Mouse (Mus musculus): ENCODE results near the gene Tmem179b.

The Tmem179b gene

DNA sequence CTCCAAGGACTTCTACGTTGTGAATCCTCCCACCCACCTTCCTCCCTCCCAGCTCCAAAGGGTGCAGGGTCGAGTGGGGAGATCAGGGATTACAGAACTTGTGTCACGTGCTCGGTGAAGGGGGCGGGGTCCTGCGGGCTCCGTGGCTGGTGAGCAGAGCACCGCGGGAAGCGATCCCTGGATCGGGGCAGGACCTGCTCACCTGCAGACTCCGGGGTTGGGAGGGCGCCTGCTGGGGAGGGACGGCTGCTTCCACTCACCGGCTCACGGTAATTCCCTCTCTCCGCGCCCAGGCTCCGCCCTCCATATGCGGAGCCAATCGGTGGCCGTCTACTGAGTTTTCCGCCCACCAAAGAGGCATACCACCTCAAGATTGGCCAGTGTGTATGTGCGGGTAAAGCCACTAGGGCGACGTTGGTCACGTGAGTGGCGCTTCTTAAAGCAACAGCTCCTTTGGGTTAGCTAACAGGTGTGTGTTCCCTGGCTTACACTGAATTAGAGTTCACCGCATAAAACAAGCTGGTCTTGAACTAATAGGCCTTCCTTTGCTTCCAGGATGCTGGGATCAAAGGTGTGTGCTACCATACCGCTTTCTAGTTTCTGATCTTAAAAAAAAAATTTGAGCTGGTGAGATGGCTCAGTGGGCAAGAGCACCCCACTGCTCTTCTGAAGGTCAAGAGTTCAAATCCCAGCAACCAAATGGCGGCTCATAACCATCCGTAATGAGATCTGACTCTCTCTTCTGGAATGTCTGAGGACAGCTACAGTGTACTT, 11.9 kb upstream of the Tmem179b start, which contains the start of gene Taf6l:
Gene Taf6l (minus strand): TSS at position 410 of the 774 bp plus-strand sequence.
- DNase-seq (ENCODE audit: low read depth, low spot score) = peak; percentile 99

DNA sequence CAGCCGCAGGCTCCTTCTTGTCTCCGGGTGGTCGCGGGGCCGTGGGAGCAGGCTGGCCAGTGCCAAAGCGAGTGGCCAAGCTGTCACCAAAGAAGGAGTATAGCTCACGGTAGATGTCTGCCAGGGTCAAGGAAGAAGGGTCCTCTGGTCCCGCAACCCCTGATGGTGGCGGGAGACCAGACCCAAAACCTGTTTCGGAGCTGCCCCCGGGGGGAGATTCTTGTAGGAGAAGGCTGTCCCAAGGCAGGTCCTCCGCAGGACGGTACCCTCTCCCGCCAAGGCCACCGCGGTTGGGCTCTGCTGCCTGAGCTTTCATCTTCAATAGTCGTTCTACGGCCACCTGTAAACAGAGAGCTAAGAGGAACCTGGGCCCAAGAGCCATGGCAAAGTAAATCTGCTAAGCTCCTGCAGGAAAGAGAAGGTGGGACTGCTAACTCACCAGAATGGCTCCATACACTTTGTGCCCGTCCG, 719 bp upstream of the Tmem179b start:
- peak; percentile 42 for DNase-seq (ENCODE audit: low read depth, low spot score)

- peak; percentile 22 for DNase-seq (ENCODE audit: low read depth, low spot score)
Measured at GRCm38 (mm10) chr19:8773409-8773808, 858 bp downstream of the Tmem179b start.

DNA sequence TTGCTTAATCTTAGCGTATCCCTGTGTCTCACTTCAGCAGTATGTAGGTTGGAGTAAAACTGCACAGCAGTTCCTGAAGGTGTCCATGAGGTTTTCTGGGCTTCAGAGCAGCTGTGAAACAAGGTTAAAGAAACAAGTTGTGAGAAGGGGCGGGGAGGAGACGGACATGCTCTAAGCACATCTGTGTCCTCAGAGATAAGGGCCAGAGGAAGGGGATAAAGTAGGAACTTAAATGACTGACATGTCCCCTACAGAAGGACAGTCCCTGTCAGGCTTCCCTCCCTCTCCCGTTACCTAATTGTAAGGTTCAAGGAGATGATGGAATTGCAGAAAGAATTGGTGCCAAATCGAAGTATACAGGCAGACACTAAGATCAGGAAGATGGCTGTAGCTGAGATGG, 1.3 kb downstream of the Tmem179b start:
- no peak for DNase-seq (ENCODE audit: low read depth, low spot score)

DNA sequence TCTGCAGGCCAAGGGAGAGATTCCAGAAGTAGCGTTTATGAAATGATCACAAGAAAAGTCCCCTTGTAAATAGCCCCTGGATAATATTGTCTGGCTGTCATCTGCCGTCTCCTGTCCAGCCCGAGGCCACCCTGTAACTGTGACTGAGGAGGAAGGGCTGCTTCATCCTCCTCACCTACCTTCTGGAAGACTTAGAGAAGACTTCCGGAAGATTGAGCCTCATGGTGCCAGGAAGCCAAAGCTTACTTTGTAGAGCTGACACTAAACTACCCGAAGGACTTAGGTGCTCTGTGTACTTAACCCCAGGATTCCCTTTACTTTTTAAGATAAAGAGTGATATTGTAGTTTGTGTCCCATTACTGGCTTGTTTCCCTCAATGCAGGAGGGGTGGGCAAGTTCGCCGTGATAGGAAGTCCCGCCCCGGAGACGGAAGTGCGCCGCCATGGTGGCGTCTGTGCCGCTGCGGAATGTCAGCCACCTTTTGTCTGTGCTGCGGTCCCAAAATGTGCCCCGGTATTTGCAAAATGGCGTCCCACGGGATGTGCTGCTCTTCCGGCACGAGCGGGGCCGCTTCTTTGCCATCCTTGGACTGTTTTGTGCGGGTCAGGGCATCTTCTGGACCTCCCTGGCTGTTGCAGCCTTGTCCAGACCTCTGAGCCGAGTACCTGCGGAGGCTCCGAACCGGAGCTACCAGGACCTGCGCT, 3.5 kb downstream of the Tmem179b start, which contains the start of gene Tmem223:
Gene Tmem223 (plus strand): TSS at position 430 of the 704 bp plus-strand sequence.
- no peak for DNase-seq (ENCODE audit: low read depth, low spot score)

GRCm38 (mm10) chr19:8765562-8765961, 8.7 kb downstream of the Tmem179b start:
- no peak for DNase-seq (ENCODE audit: low read depth, low spot score)

- no peak for DNase-seq (ENCODE audit: low read depth, low spot score)
Measured at GRCm38 (mm10) chr19:8763276-8763675, 11.0 kb downstream of the Tmem179b start.

- no peak for DNase-seq (ENCODE audit: low read depth, low spot score)
Measured at GRCm38 (mm10) chr19:8760757-8761156, 13.5 kb downstream of the Tmem179b start.

- DNase-seq (ENCODE audit: low read depth, low spot score) = no peak
Measured at GRCm38 (mm10) chr19:8758899-8759298, 15.4 kb downstream of the Tmem179b start.

DNA sequence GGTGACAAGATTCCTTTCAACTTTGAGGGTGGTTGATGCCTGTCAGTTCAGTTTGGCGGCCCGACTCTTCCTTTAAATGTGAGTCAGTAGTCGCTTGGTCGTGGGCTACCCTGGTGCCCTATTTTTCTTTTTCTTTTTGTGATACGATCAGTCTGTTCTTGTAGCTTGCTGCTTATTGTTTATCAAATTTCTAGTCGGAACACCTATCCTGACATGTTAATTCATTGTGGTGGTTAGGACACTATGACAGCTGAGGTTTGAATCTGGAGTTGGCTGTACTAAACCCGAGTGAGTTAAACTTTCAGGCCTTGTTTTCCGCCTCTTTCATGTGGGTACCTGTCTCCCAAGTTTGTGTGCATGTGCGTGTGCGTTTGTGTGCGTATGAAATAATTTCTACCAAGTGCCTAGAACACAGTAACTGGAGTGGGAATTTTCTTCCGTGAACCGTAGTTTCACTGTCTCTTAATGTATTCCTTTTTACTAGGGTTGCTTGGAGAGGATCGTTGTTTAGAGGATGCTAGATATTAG, 16.7 kb downstream of the Tmem179b start:
- DNase-seq (ENCODE audit: low read depth, low spot score) = peak; percentile 40

- DNase-seq (ENCODE audit: low read depth, low spot score) = peak; percentile 91
Measured at GRCm38 (mm10) chr19:8756635-8757387, 17.5 kb downstream of the Tmem179b start, which contains the start of gene Nxf1. Gene Nxf1 (plus strand): TSS chr19:8757073.

DNA sequence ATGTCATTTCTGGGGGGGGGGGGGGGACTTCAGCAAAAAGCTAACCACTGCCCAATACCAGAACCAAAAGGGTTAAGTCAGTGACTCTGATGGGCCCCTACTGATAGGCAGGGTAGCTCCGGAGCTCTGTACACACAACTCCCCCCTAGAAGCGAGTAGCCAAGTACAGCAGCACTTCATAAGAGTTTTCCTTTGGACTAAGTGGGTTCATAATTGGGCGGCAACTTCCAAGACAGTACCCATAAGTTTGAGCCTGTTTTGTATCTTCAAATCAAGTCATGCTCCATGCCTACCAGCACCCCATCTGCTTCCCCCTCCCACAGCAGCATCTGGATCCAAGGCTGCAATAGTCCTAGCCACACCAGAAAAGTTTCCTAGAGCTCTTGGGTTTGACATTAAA, 18.6 kb downstream of the Tmem179b start:
- DNase-seq (ENCODE audit: low read depth, low spot score) = peak; percentile 17

GRCm38 (mm10) chr19:8747368-8747767, 26.9 kb downstream of the Tmem179b start:
- peak; percentile 72 for DNase-seq (ENCODE audit: low read depth, low spot score)

DNA sequence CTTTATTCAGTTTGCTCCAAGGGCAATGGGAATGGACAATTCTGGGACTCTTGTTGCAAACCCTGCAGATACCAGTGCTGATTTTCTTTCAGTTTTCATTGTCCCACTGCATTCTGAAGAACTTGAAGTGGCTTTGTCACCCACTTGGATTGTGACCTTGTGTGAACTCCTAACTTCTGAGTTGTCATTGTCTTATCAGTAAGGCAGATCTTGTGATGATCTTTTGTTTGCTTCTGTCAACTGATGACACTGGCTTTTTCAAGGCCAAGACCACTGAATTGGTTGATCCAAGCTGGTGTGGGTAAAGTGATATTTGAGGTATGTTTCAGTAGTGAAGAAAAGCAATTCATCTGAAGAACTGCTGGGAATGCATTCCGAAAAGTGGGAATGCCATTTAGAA, 28.9 kb downstream of the Tmem179b start:
- DNase-seq (ENCODE audit: low read depth, low spot score) = no peak

DNA sequence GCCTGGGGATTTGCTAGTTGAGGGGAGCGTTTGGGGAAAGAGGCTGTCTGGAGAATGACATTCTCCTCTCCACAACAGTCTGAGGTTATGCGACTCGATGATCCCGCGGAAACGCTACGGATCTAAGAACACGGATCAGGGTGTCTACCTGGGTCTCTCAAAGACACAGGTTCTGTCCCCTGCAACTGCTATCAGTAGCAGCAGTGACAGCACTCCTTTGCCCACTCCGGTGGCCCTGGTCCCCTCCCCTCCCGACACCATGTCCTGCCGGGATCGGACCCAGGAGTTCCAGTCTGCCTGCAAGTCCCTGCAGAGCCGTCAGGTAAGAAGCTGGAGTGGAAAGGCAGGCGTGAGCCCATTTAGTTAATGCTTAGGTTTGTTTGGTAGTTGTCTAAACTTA, 32.1 kb downstream of the Tmem179b start:
- no peak for DNase-seq (ENCODE audit: low read depth, low spot score)

- peak; percentile 100 for DNase-seq (ENCODE audit: low read depth, low spot score)
Measured at GRCm38 (mm10) chr19:8741243-8741869, 32.9 kb downstream of the Tmem179b start, which contains the start of gene Stx5a. Gene Stx5a (plus strand): TSS chr19:8741413.

DNA sequence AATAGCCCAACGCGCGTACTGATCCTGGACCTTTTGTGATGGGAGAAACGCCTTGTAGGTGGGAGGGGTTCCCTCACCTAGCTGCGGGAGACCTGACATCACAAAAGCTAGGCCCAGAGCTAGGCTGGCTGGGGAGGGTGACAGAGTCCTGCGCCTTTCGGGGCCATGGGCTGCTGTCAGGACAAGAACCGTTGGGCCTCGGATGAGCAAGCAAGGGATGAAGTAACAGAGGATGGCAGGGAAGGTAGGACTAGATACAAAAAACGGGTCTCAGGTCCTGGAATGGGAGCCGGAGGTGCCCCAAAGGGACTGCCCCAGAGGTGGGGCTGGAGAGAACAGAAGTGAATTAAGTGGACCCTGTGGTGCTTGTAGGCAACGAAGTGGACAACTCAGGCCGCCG, 33.7 kb downstream of the Tmem179b start, which contains the start of gene 1700092M07Rik:
Gene 1700092M07Rik (plus strand): TSS at position 116 of the 400 bp plus-strand sequence.
- no peak for DNase-seq (ENCODE audit: low read depth, low spot score)

- no peak for DNase-seq (ENCODE audit: low read depth, low spot score)
Measured at GRCm38 (mm10) chr19:8739646-8740045, 34.6 kb downstream of the Tmem179b start.

GRCm38 (mm10) chr19:8738911-8739310, 35.4 kb downstream of the Tmem179b start:
- DNase-seq (ENCODE audit: low read depth, low spot score) = no peak

GRCm38 (mm10) chr19:8736160-8736467, 38.2 kb downstream of the Tmem179b start:
- DNase-seq (ENCODE audit: low read depth, low spot score) = no peak

Measured in 3T3-L1 (cell line).